Mouse (Mus musculus) liver, adult 2 months (tissue): Measurements from ENCODE around the gene Sco2.

Source experiments
- CTCF ChIP-seq: fragments of 200-500 bp; IDR thresholded peaks from 2 replicates; pipeline ENCODE4 v1.5.1; 2011; ENCODE audit warnings: low read depth, low read length, control low read depth
- POLR2A ChIP-seq: fragments of 200-500 bp; IDR thresholded peaks from 2 replicates; pipeline ENCODE4 v1.6.1; 2011; ENCODE audit warnings: low read length, control low read depth; ENCODE audit not compliant: insufficient read depth; ENCODE audit errors: extremely low read depth

DNA sequence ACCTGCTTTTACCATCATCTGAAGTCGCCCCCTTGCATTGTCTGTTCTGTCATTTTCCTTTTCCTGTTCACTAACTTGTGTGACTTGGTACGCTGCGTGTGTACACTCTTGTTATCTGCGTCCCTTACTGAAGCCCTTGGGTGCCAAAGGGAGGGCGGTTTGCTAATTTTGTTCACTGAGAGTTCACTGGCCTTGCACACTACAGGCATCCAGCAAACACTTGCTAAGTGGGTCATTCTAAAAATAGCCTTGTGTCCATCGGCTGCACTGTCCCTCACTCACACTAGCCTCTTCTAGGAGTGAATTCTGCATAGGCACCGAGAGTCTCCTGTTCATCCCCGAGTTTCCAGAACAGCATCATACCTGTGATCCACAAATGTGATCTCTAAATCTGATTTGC is 41.6 kb upstream of the Sco2 start:
- TF ChIP-seq POLR2A = no peak
- TF ChIP-seq CTCF = no peak
